Mouse (Mus musculus): Measurements from ENCODE around the gene Hsd17b6. TPM values are rescaled to one million over a fixed set of nuclear protein-coding genes. Genes with fewer than 3 reads are reported as not detected.
"Not testable (repeated sequence)": the region's sequence is repeated elsewhere in the genome, so short reads cannot be mapped to it uniquely, and the experiment has no call there.

Gene Hsd17b6
- not detected in 2 replicates for polyA plus RNA-seq (2012)

DNA sequence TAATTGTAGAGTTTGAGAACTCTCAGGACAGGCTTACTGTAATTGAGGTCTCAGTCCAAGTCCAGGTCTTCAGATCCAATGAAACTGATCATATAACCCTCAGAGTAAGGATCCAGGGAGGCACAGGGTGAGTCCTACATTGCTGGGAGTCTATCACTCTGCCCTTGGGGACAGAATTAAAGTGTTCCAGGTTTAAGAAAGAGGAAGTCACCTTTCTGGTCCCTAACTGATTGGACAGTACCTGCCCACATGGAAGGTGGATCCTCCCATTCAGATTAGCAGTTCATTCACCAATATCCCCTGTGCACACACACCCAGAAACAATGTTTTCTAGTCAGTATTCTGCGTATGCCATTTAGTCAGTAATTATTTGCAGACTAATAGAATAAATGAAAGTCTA is at the start of gene Hsd17b6:
Gene Hsd17b6, minus strand, starts transcription at position 166 of the 400 bp plus-strand sequence.
- Histone ChIP-seq H3K27me3 (ENCODE audit: control insufficient read depth) (no peaks in the 10 kb centered on the region), H3K9me3 (ENCODE audit: control insufficient read depth, low read length) (no peaks in the 10 kb centered on the region), H3K4me3 (replicated peaks) (no peak within 1 kb of the TSS), H3K4me1 (ENCODE audit: control insufficient read depth) (no peaks in the 10 kb centered on the region), H3K36me3 (ENCODE audit: control insufficient read depth) (no peaks in the 10 kb centered on the region)
- TF ChIP-seq GATA1 (IDR thresholded peaks at IDR 0.05; ENCODE audit: low read length) (no peak), TAL1 (IDR thresholded peaks at IDR 0.05; ENCODE audit: low read length) (no peak)

DNA sequence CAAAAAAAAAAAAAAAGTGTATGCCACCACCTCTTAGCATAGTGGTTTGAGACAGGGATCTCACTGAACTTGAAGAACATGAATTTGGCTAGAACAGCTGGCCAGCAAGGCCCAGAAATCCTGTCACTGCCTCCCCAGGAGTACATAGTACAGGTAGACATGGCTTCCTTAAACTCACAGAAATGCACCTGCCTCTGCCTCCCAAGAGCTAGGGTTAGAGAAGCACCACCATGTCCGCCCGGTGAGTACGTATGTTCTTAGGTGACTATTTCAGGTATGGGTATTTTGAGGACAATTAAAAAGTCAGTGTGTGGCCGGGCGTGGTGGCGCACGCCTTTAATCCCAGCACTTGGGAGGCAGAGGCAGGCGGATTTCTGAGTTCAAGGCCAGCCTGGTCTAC is 45.6 kb upstream of the Hsd17b6 start:
- H3K4me1 ChIP-seq (ENCODE audit: control insufficient read depth): peaks cover 6% of the 10 kb centered on the region
- peaks cover 37% of the 10 kb centered on the region for H3K36me3 ChIP-seq (ENCODE audit: control insufficient read depth)
- peaks cover 4% of the 10 kb centered on the region for H3K27me3 ChIP-seq (ENCODE audit: control insufficient read depth)
- no peaks in the 10 kb centered on the region for H3K9me3 ChIP-seq (ENCODE audit: control insufficient read depth, low read length)
- no peak for TF ChIP-seq TAL1 (IDR thresholded peaks at IDR 0.05; ENCODE audit: low read length)
- TF ChIP-seq GATA1 (IDR thresholded peaks at IDR 0.05; ENCODE audit: low read length): no peak
- no peak overlapping the region for H3K4me3 ChIP-seq (replicated peaks)

GRCm38 (mm10) chr10:128052136-128052535 is 44.7 kb upstream of the Hsd17b6 start:
- peaks cover 45% of the 10 kb centered on the region for H3K36me3 ChIP-seq (ENCODE audit: control insufficient read depth)
- H3K4me1 ChIP-seq (ENCODE audit: control insufficient read depth); H3K9me3 ChIP-seq (ENCODE audit: control insufficient read depth, low read length); H3K4me3 ChIP-seq (replicated peaks); H3K27me3 ChIP-seq (ENCODE audit: control insufficient read depth): not testable (repeated sequence)

DNA sequence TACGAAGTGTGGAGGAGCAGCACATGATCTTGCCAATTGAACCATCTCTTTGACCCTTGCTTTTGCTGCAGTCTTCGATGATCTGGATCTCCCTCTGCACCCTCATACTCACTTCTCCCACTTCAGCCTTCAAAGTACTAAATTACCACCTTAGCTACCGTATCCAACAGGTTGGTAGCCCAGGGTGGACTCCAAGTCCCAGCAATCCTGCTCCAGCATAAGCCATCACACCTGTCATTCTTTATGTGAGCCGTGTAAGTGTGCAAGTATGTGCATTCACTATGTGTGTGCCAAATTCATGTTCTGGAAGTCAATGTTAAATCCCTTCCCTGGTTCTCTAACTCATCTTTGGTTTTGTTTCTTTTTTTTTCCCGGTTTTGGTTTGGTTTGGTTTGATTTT is 44.2 kb upstream of the Hsd17b6 start:
- TF ChIP-seq GATA1 (IDR thresholded peaks at IDR 0.05; ENCODE audit: low read length): no peak
- TF ChIP-seq TAL1 (IDR thresholded peaks at IDR 0.05; ENCODE audit: low read length): no peak
- H3K36me3 ChIP-seq (ENCODE audit: control insufficient read depth): peaks cover 50% of the 10 kb centered on the region

DNA sequence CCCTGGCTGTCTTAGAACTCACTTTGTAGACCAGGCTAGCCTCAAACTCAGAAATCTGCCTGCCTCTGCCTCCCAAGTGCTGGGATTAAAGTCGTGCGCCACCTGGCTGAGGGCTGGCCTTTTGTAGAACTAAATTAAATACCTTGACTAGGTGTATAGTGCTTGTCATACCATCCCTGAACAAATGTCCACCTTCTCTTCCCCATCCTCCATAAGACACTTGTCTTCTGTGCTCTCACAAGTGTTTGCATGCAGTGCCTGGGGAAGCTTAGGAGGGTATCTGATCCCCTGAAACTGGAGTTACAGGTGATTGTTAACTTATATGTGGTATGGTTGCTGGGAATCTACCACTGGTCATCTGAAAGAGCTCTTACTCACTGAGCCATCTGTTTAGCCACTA is 42.9 kb upstream of the Hsd17b6 start:
- no peak overlapping the region for H3K4me3 ChIP-seq (replicated peaks)
- TF ChIP-seq GATA1 (IDR thresholded peaks at IDR 0.05; ENCODE audit: low read length) (no peak), TAL1 (IDR thresholded peaks at IDR 0.05; ENCODE audit: low read length) (no peak)
- H3K27me3 ChIP-seq (ENCODE audit: control insufficient read depth): peaks cover 4% of the 10 kb centered on the region
- peaks cover 62% of the 10 kb centered on the region for H3K36me3 ChIP-seq (ENCODE audit: control insufficient read depth)
- no peaks in the 10 kb centered on the region for H3K9me3 ChIP-seq (ENCODE audit: control insufficient read depth, low read length)
- peaks cover 3% of the 10 kb centered on the region; the same call in 1 of the 2 replicates for H3K4me1 ChIP-seq (ENCODE audit: control insufficient read depth)

More for the DNA sequence above, 44.2 kb upstream of the Hsd17b6 start:
- Histone ChIP-seq H3K9me3 (ENCODE audit: control insufficient read depth, low read length) (no peaks in the 10 kb centered on the region), H3K27me3 (ENCODE audit: control insufficient read depth) (peaks cover 4% of the 10 kb centered on the region), H3K4me3 (replicated peaks) (no peak overlapping the region), H3K4me1 (ENCODE audit: control insufficient read depth) (no peaks in the 10 kb centered on the region)

GRCm38 (mm10) chr10:128049741-128050140 is 42.3 kb upstream of the Hsd17b6 start:
- Histone ChIP-seq H3K4me1 (ENCODE audit: control insufficient read depth) (peaks cover 6% of the 10 kb centered on the region), H3K27me3 (ENCODE audit: control insufficient read depth) (no peaks in the 10 kb centered on the region; the same call in 1 of the 2 replicates), H3K36me3 (ENCODE audit: control insufficient read depth) (peaks cover 68% of the 10 kb centered on the region), H3K9me3 (ENCODE audit: control insufficient read depth, low read length) (no peaks in the 10 kb centered on the region), H3K4me3 (replicated peaks) (no peak overlapping the region)
- TF ChIP-seq GATA1 (IDR thresholded peaks at IDR 0.05; ENCODE audit: low read length): no peak
- no peak for TF ChIP-seq TAL1 (IDR thresholded peaks at IDR 0.05; ENCODE audit: low read length)

- Histone ChIP-seq H3K9me3 (ENCODE audit: control insufficient read depth, low read length) (no peaks in the 10 kb centered on the region), H3K4me1 (ENCODE audit: control insufficient read depth) (peaks cover 17% of the 10 kb centered on the region), H3K36me3 (ENCODE audit: control insufficient read depth) (peaks cover 84% of the 10 kb centered on the region), H3K27me3 (ENCODE audit: control insufficient read depth) (no peaks in the 10 kb centered on the region), H3K4me3 (replicated peaks) (no peak overlapping the region)
- TF ChIP-seq GATA1 (IDR thresholded peaks at IDR 0.05; ENCODE audit: low read length) (no peak), TAL1 (IDR thresholded peaks at IDR 0.05; ENCODE audit: low read length) (no peak)
Measured at GRCm38 (mm10) chr10:128048157-128048556, 40.7 kb upstream of the Hsd17b6 start.

DNA sequence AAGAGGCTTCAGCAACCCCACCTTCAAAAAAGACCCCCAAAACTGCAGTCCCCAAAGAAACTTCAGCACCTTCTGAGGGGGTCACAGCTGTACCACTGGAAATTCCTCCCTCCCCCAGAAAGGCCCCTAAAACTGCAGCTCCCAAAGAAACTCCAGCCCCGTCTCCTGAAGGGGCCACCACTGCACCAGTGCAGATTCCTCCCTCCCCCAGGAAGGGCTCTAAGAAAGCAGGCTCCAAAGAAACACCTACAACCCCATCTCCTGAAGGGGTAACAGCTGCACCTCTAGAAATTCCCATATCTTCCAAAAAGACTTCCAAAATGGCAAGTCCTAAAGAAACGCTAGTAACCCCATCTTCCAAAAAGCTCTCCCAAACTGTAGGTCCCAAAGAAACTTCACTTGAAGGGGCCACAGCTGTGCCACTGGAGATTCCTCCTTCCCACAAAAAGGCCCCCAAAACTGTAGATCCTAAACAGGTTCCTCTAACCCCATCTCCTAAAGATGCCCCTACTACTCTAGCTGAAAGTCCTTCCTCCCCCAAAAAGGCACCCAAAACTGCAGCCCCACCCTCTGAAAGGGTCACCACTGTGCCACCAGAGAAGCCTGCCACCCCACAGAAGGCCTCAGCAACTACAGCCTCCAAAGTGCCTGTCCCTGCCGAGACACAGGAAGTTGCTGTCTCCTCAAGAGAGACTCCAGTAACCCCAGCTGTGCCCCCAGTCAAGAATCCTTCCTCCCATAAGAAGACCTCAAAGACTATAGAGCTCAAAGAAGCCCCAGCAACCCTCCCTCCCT is 35.8 kb upstream of the Hsd17b6 start:
- no peaks in the 10 kb centered on the region for H3K9me3 ChIP-seq (ENCODE audit: control insufficient read depth, low read length)
- H3K27me3 ChIP-seq (ENCODE audit: control insufficient read depth): no peaks in the 10 kb centered on the region
- H3K36me3 ChIP-seq (ENCODE audit: control insufficient read depth): peaks cover 99% of the 10 kb centered on the region
- peaks cover 49% of the 10 kb centered on the region for H3K4me1 ChIP-seq (ENCODE audit: control insufficient read depth)
- no peak overlapping the region for H3K4me3 ChIP-seq (replicated peaks)
- TF ChIP-seq GATA1 (IDR thresholded peaks at IDR 0.05; ENCODE audit: low read length) (no peak), TAL1 (IDR thresholded peaks at IDR 0.05; ENCODE audit: low read length) (no peak)

DNA sequence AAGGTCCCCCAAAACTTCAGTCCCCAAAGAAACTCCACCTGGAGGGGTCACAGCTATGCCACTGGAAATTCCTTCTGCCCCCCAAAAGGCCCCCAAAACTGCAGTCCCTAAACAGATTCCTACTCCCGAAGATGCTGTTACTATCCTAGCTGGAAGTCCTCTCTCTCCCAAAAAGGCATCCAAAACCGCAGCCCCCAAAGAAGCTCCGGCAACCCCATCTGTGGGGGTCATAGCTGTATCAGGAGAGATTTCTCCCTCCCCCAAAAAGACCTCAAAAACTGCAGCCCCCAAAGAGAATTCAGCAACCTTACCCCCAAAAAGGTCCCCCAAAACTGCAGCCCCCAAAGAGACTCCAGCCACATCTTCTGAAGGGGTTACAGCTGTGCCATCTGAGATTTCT is 35.1 kb upstream of the Hsd17b6 start:
- H3K4me1 ChIP-seq (ENCODE audit: control insufficient read depth): peaks cover 57% of the 10 kb centered on the region
- H3K27me3 ChIP-seq (ENCODE audit: control insufficient read depth): no peaks in the 10 kb centered on the region
- H3K4me3 ChIP-seq (replicated peaks): no peak overlapping the region
- TF ChIP-seq TAL1 (IDR thresholded peaks at IDR 0.05; ENCODE audit: low read length) (no peak), GATA1 (IDR thresholded peaks at IDR 0.05; ENCODE audit: low read length) (no peak)
- H3K9me3 ChIP-seq (ENCODE audit: control insufficient read depth, low read length): no peaks in the 10 kb centered on the region
- H3K36me3 ChIP-seq (ENCODE audit: control insufficient read depth): peaks cover 99% of the 10 kb centered on the region

All from erythroblast, embryonic 14.5 days (primary cell).